Mouse (Mus musculus) C2C12 (cell line): ENCODE results near the gene Gm21970. TPM values are rescaled to one million over a fixed set of nuclear protein-coding genes. Genes with fewer than 3 reads are reported as not detected.

Experiments
- H3K27me3 ChIP-seq: one replicate; pipeline ENCODE4 v1.6.1; 2011; ENCODE audit not compliant: control insufficient read depth, insufficient read depth, insufficient read length
- H3K36me3 ChIP-seq: one replicate; pipeline ENCODE4 v1.6.1; 2011; ENCODE audit not compliant: control insufficient read depth, insufficient read depth
- H3K4me3 ChIP-seq: one replicate; pipeline ENCODE4 v1.5.1; 2011; ENCODE audit warnings: mild to moderate bottlenecking, control low read depth; ENCODE audit not compliant: poor library complexity, insufficient read depth, severe bottlenecking
- H3K79me2 ChIP-seq: one replicate; pipeline ENCODE4 v1.6.1; 2011; ENCODE audit not compliant: control insufficient read depth, insufficient read depth
- H3K79me3 ChIP-seq: one replicate; pipeline ENCODE4 v1.6.1; 2011; ENCODE audit warnings: low read depth, control low read depth
- H3ac ChIP-seq: one replicate; pipeline ENCODE3; 2011; ENCODE audit warnings: low read depth; ENCODE audit not compliant: control insufficient read depth, insufficient read length
- CEBPB ChIP-seq: IDR thresholded peaks from one replicate; pipeline ENCODE4 v1.6.1; 2011; ENCODE audit warnings: low read depth, mild to moderate bottlenecking, control low read depth, moderate library complexity
- CTCF ChIP-seq: IDR thresholded peaks from one replicate; pipeline ENCODE4 v1.5.1; 2011; ENCODE audit not compliant: control insufficient read depth, insufficient read depth, insufficient read length
- FOSL1 ChIP-seq: IDR thresholded peaks from one replicate; pipeline ENCODE4 v1.8.0; 2011; ENCODE audit warnings: mild to moderate bottlenecking, low read length; ENCODE audit not compliant: poor library complexity, insufficient read depth, severe bottlenecking
- MAX ChIP-seq: IDR thresholded peaks from one replicate; pipeline ENCODE4 v1.6.1; 2011; ENCODE audit warnings: mild to moderate bottlenecking, control low read depth
- MYOD1 ChIP-seq: IDR thresholded peaks from one replicate; pipeline ENCODE4 v1.6.1; 2011; ENCODE audit warnings: low read depth; ENCODE audit not compliant: control insufficient read depth, insufficient read length
- MYOG ChIP-seq: IDR thresholded peaks from one replicate; pipeline ENCODE4 v1.6.1; 2011; ENCODE audit not compliant: control insufficient read depth, insufficient read length; ENCODE audit errors: extremely low read depth
- USF1 ChIP-seq: IDR thresholded peaks from one replicate; pipeline ENCODE4 v1.6.1; 2011; ENCODE audit warnings: low read depth, mild to moderate bottlenecking, control low read depth, moderate library complexity
- polyA plus RNA-seq: library from polyadenylated mRNA; unstranded; fragments of >200 nt; fragmentation: generic; extraction: Trizol; gene quantifications from one replicate; pipeline ENCODE4 v1.2.1, GENCODE M21; 2012; ENCODE audit warnings: missing spikeins

Gm21970 gene
- polyA plus RNA-seq, 1 experiment: not detected

- H3K79me3 ChIP-seq: no peaks in the 10 kb centered on the region
- H3ac ChIP-seq: no peak overlapping the region
- no peaks in the 10 kb centered on the region for H3K79me2 ChIP-seq
- no peaks in the 10 kb centered on the region for H3K27me3 ChIP-seq
- TF ChIP-seq USF1: no peak
- no peak for TF ChIP-seq MYOD1
- TF ChIP-seq MYOG: no peak
- no peak for TF ChIP-seq MAX
- TF ChIP-seq CEBPB: no peak
- no peak for TF ChIP-seq FOSL1
- TF ChIP-seq CTCF: no peak
- H3K4me3 ChIP-seq: no peak overlapping the region
- peaks cover 30% of the 10 kb centered on the region for H3K36me3 ChIP-seq
These were observed 4.3 kb downstream of the Gm21970 start for GRCm38 (mm10) chr16:91395633-91396392.

- Histone ChIP-seq H3K4me3 (no peak overlapping the region), H3K79me2 (no peaks in the 10 kb centered on the region), H3K36me3 (peaks cover 22% of the 10 kb centered on the region), H3ac (no peak overlapping the region), H3K79me3 (no peaks in the 10 kb centered on the region), H3K27me3 (no peaks in the 10 kb centered on the region)
- TF ChIP-seq CTCF: no peak
- no peak for TF ChIP-seq USF1
- no peak for TF ChIP-seq MYOG
- TF ChIP-seq MAX: no peak
- TF ChIP-seq FOSL1: no peak
- TF ChIP-seq MYOD1: no peak
- TF ChIP-seq CEBPB: no peak
These were observed 5.5 kb downstream of the Gm21970 start for GRCm38 (mm10) chr16:91396844-91397537.

GRCm38 (mm10) chr16:91398030-91398429 is 6.5 kb downstream of the Gm21970 start:
- Histone ChIP-seq H3K4me3 (no peak overlapping the region), H3ac (no peak overlapping the region), H3K79me2 (no peaks in the 10 kb centered on the region), H3K79me3 (no peaks in the 10 kb centered on the region), H3K27me3 (no peaks in the 10 kb centered on the region), H3K36me3 (peaks cover 13% of the 10 kb centered on the region)
- TF ChIP-seq CEBPB (no peak), CTCF (no peak), MYOD1 (no peak), MYOG (no peak), MAX (peak; percentile 62), FOSL1 (peak; percentile 81)

GRCm38 (mm10) chr16:91398944-91399343 is 7.4 kb downstream of the Gm21970 start:
- Histone ChIP-seq H3ac (no peak overlapping the region), H3K79me2 (no peaks in the 10 kb centered on the region), H3K79me3 (no peaks in the 10 kb centered on the region), H3K27me3 (no peaks in the 10 kb centered on the region), H3K4me3 (no peak overlapping the region), H3K36me3 (peaks cover 11% of the 10 kb centered on the region)
- no peak for TF ChIP-seq USF1
- no peak for TF ChIP-seq CEBPB
- TF ChIP-seq MYOG: no peak
- no peak for TF ChIP-seq MYOD1
- TF ChIP-seq FOSL1: no peak
- no peak for TF ChIP-seq CTCF
- no peak for TF ChIP-seq MAX

- H3ac ChIP-seq: no peak overlapping the region
- H3K79me3 ChIP-seq: no peaks in the 10 kb centered on the region
- TF ChIP-seq CEBPB (no peak), MYOG (no peak), MYOD1 (no peak), CTCF (no peak), FOSL1 (no peak), MAX (no peak), USF1 (no peak)
- no peaks in the 10 kb centered on the region for H3K79me2 ChIP-seq
- no peak overlapping the region for H3K4me3 ChIP-seq
- H3K27me3 ChIP-seq: no peaks in the 10 kb centered on the region
- H3K36me3 ChIP-seq: peaks cover 6% of the 10 kb centered on the region
These were observed 10.1 kb downstream of the Gm21970 start for GRCm38 (mm10) chr16:91401569-91402165.

- Histone ChIP-seq H3K79me3 (no peaks in the 10 kb centered on the region), H3ac (no peak overlapping the region), H3K4me3 (no peak overlapping the region), H3K27me3 (no peaks in the 10 kb centered on the region), H3K79me2 (no peaks in the 10 kb centered on the region), H3K36me3 (peaks cover 6% of the 10 kb centered on the region)
- no peak for TF ChIP-seq FOSL1
- TF ChIP-seq MYOG: no peak
- TF ChIP-seq USF1: no peak
- no peak for TF ChIP-seq CEBPB
- no peak for TF ChIP-seq MAX
- no peak for TF ChIP-seq MYOD1
- no peak for TF ChIP-seq CTCF
These were observed 12.3 kb downstream of the Gm21970 start for GRCm38 (mm10) chr16:91403784-91404183.
